Mouse (Mus musculus) thymus, adult 2 months (tissue): ENCODE measurements around the gene Fam166b.

Experiments
- CTCF ChIP-seq: fragments of 200-500 bp; IDR thresholded peaks from 2 replicates; pipeline ENCODE4 v1.5.1; 2012; ENCODE audit warnings: mild to moderate bottlenecking, control low read depth, low read length, moderate library complexity, borderline replicate concordance; ENCODE audit not compliant: control insufficient read depth, poor library complexity, insufficient read depth; ENCODE audit errors: extremely low read depth
- POLR2A ChIP-seq: fragments of 200-500 bp; IDR thresholded peaks from 2 replicates; pipeline ENCODE4 v1.6.1; 2012; ENCODE audit warnings: mild to moderate bottlenecking, low read length, control low read depth, moderate library complexity; ENCODE audit not compliant: control insufficient read depth, poor library complexity, insufficient read depth; ENCODE audit errors: extremely low read depth

DNA sequence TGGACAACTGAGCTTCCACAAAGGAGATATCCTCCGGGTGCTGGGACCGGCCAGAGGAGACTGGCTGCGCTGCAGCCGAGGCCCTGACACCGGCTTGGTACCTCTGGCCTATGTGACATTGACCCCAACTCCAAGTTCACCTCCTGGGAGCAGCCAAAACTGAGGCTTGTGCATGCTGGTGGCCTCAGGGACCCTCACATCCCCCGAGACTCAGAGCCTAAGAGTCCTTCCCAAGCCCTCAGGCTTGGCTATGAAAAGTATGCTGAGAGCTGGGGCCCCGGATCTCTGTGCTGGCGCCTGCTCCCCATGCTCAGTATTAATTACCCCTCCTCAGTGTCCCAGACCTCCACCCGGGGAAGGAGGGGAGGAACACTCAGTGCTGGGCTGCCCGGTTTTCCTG is 2.4 kb downstream of the Fam166b start:
- TF ChIP-seq POLR2A (no peak), CTCF (no peak)
